Mouse (Mus musculus) heart, embryonic 11.5 days (tissue): ENCODE results near the gene C130050O18Rik. TPM values are rescaled to one million over a fixed set of nuclear protein-coding genes. Genes with fewer than 3 reads are reported as not detected.

ENCODE experiments used
- ATAC-seq: fragments of 200-750 bp; cut with Nextera tagmentation; replicated peaks from 2 replicates; pipeline ENCODE4 v1.8.0; 2017; ENCODE audit warnings: moderate library complexity; ENCODE audit not compliant: insufficient number of reproducible peaks, low FRiP score, low TSS enrichment
- H3K27ac ChIP-seq: fragments of 300-500 bp; sonication (generic); 2 replicates; pipeline ENCODE4 v1.5.1; 2014; ENCODE audit warnings: mild to moderate bottlenecking, low read depth, low read length
- H3K27me3 ChIP-seq: fragments of 300-500 bp; sonication (generic); 2 replicates; pipeline ENCODE4 v1.6.1; 2014; ENCODE audit warnings: mild to moderate bottlenecking, low read length, mixed read lengths; ENCODE audit not compliant: control insufficient read depth, insufficient read depth
- H3K36me3 ChIP-seq: fragments of 300-500 bp; sonication (generic); 2 replicates; pipeline ENCODE4 v1.6.1; 2014; ENCODE audit warnings: mild to moderate bottlenecking, low read length, moderate library complexity, mixed read lengths; ENCODE audit not compliant: control insufficient read depth, insufficient read depth
- H3K4me1 ChIP-seq: fragments of 300-500 bp; sonication (generic); 2 replicates; pipeline ENCODE4 v1.6.1; 2014; ENCODE audit warnings: low read length; ENCODE audit not compliant: control insufficient read depth, insufficient read depth
- H3K4me2 ChIP-seq: fragments of 300-500 bp; sonication (generic); 2 replicates; pipeline ENCODE4 v1.6.1; 2014; ENCODE audit warnings: mild to moderate bottlenecking, moderate library complexity
- H3K4me3 ChIP-seq: fragments of 300-500 bp; sonication (generic); 2 replicates; pipeline ENCODE4 v1.5.1; 2014; ENCODE audit warnings: low read depth, low read length
- H3K9ac ChIP-seq: fragments of 300-500 bp; sonication (generic); 2 replicates; pipeline ENCODE4 v1.6.1; 2014; ENCODE audit warnings: mild to moderate bottlenecking, low read depth, low read length, moderate library complexity
- H3K9me3 ChIP-seq: fragments of 300-500 bp; sonication (generic); replicated peaks from 2 replicates; pipeline ENCODE4 v1.6.1; 2016; ENCODE audit warnings: low read length; ENCODE audit not compliant: control insufficient read depth
- WGBS: fragments of 180-500 bp; shearing (Covaris S2); extraction: QIAGEN DNeasy Blood & Tissue Kit; methylation state at CpG from one replicate; pipeline ENCODE4 v1.1.7; 2014; ENCODE audit not compliant: insufficient replicate concordance; 5-methylcytosine and 5-hydroxymethylcytosine counted together
- polyA plus RNA-seq: library from polyadenylated mRNA; unstranded; fragments of >200 nt; fragmentation: Nextera tagmentation; extraction: Ambion mirVana; gene quantifications from 2 replicates; pipeline ENCODE4 v1.2.1, GENCODE M21; 2014

Gene C130050O18Rik
- polyA plus RNA-seq, 1 experiment from 2014 or later, result 0.17 TPM

- Histone ChIP-seq H3K4me2 (no peak overlapping the region), H3K27me3 (peaks cover 6% of the 10 kb centered on the region; the same call in 1 of the 2 replicates), H3K36me3 (no peaks in the 10 kb centered on the region), H3K4me3 (no peak overlapping the region), H3K9ac (no peak overlapping the region), H3K27ac (no peak overlapping the region), H3K9me3 (no peaks in the 10 kb centered on the region), H3K4me1 (peaks cover 4% of the 10 kb centered on the region; the same call in 1 of the 2 replicates)
- WGBS, result 75% methylated on average over 7 of the region's 7 CpGs
- no peak for ATAC-seq
Measured at GRCm38 (mm10) chr5:139432747-139433508, 27.8 kb downstream of the C130050O18Rik start.

DNA sequence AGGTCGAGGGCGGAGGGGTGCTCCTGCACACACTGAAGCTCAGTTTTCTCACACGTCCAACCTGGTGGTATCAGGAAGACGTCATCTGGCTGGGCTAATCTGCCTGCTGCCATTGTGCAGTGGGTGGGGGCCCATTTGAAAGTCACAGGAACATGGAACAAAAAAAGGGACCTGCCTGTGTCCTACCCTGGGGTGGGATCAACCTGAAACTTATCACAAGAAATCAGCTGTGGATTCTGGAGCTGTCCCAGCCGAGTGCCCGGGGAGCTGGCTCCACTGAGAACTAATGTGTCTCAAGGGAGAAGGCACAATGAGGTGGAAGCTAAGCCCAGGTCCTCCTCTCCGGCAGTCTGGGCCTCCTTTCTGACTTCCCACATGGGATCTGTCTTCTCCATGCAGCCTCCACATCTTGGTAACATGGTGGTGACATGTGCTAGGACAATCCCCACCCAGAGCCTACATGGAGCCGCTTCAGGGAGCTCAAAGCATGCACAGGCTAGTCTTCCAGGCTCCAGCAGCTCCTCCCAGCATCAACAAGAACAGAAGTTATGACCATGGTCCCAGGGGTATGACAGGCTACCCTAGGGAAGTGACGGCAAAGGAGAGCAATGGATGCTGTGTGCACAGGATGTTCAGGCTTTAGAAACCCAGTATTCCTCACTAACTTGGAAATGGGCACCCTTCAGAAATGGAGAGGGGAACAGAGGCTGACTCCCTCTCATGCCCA lies 28.9 kb downstream of the C130050O18Rik start:
- Histone ChIP-seq H3K4me3 (no peak overlapping the region), H3K36me3 (no peaks in the 10 kb centered on the region), H3K9ac (no peak overlapping the region), H3K27ac (no peak overlapping the region), H3K27me3 (peaks cover 6% of the 10 kb centered on the region; the same call in 1 of the 2 replicates), H3K9me3 (no peaks in the 10 kb centered on the region), H3K4me1 (peaks cover 4% of the 10 kb centered on the region; the same call in 1 of the 2 replicates), H3K4me2 (no peak overlapping the region)
- no peak for ATAC-seq
- 73% methylated on average over 9 of the region's 9 CpGs for WGBS

DNA sequence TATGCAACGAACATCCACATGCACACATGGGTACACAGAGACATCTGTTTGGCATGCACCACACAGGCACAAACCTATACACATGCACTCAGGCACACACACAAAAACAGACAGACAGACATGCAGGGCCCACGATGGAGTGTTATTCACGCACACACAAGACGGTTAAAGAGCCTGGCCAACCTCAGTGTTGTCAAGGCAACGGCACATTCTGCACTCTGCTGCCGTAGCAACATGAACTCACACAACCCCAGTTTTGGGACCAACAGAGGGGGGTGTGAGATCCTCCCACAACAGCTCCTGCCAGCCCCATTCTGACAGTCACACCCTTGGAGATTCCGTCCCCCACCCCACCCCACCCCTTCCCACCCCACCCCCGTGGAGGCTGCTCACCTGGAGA lies 29.9 kb downstream of the C130050O18Rik start:
- H3K9ac ChIP-seq, result no peak overlapping the region
- no peaks in the 10 kb centered on the region for H3K9me3 ChIP-seq
- no peak overlapping the region for H3K4me2 ChIP-seq
- no peak overlapping the region for H3K4me3 ChIP-seq
- H3K4me1 ChIP-seq, result no peaks in the 10 kb centered on the region
- WGBS, result 74% methylated on average over 8 of the region's 8 CpGs
- H3K27me3 ChIP-seq, result no peaks in the 10 kb centered on the region
- H3K36me3 ChIP-seq, result no peaks in the 10 kb centered on the region
- ATAC-seq, result no peak
- no peak overlapping the region for H3K27ac ChIP-seq

DNA sequence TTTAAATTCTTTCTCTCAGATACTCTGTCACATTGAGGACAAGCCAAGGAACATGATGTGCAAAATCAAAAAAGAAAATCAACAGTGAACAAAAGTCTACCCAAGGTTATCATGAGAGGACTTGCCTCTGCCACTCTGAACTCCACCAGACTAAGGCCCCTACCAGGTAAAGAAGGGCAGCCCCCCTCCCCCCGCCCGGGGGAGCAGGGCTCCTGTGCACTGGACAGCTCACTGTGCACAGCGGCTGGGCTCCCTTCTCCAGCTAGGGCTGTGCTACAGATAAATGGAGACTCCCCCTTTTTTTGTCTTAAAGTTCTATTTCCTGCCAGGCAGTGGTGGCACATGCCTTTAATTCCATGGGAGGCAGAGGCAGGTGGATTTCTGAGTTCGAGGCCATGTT lies 32.7 kb downstream of the C130050O18Rik start:
- H3K9ac ChIP-seq, result no peak overlapping the region
- no peak overlapping the region for H3K27ac ChIP-seq
- WGBS, result 91% methylated on average over 4 of the region's 4 CpGs
- ATAC-seq, result no peak
- H3K9me3 ChIP-seq, result no peaks in the 10 kb centered on the region
- H3K4me3 ChIP-seq, result no peak overlapping the region
- no peak overlapping the region for H3K4me2 ChIP-seq
- no peaks in the 10 kb centered on the region for H3K27me3 ChIP-seq
- H3K4me1 ChIP-seq, result no peaks in the 10 kb centered on the region
- H3K36me3 ChIP-seq, result no peaks in the 10 kb centered on the region

DNA sequence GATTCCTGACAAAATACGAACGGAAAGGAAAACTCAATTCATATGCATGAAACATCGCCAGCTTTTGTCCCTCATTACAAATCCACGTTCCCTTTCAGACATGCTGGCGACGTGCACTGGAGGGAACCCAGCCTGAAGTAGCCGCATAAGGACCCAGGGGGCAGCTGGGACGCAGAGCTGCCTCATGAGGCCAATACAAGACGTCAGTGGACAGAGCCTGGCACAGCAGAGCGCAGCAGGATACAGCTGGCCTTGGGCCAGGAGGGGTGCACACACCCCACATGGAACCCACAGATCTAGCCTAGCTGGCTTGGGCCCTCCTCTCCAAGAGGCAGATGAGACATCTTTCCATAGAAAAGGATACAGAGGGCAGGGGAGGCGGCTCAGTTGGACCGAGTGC lies 33.4 kb downstream of the C130050O18Rik start:
- H3K9ac ChIP-seq, result no peak overlapping the region
- H3K4me2 ChIP-seq, result no peak overlapping the region
- no peaks in the 10 kb centered on the region for H3K9me3 ChIP-seq
- H3K36me3 ChIP-seq, result no peaks in the 10 kb centered on the region
- no peak overlapping the region for H3K4me3 ChIP-seq
- H3K27ac ChIP-seq, result no peak overlapping the region
- no peaks in the 10 kb centered on the region for H3K27me3 ChIP-seq
- ATAC-seq, result no peak
- H3K4me1 ChIP-seq, result no peaks in the 10 kb centered on the region
- WGBS, result 91% methylated on average over 12 of the region's 12 CpGs

GRCm38 (mm10) chr5:139440451-139440850 lies 35.4 kb downstream of the C130050O18Rik start:
- Histone ChIP-seq H3K4me3 (no peak overlapping the region), H3K27ac (no peak overlapping the region), H3K36me3 (no peaks in the 10 kb centered on the region), H3K9me3 (no peaks in the 10 kb centered on the region), H3K4me2 (no peak overlapping the region), H3K9ac (no peak overlapping the region), H3K4me1 (no peaks in the 10 kb centered on the region), H3K27me3 (no peaks in the 10 kb centered on the region)
- no peak for ATAC-seq
- 78% methylated on average over 5 of the region's 5 CpGs for WGBS

- ATAC-seq, result no peak
- Histone ChIP-seq H3K9ac (no peak overlapping the region), H3K27me3 (no peaks in the 10 kb centered on the region), H3K27ac (no peak overlapping the region), H3K4me1 (no peaks in the 10 kb centered on the region), H3K4me3 (no peak overlapping the region), H3K9me3 (no peaks in the 10 kb centered on the region), H3K4me2 (no peak overlapping the region), H3K36me3 (no peaks in the 10 kb centered on the region)
- WGBS, result 86% methylated on average over 11 of the region's 11 CpGs
Measured at GRCm38 (mm10) chr5:139440926-139441725, 36.0 kb downstream of the C130050O18Rik start.

- Histone ChIP-seq H3K4me1 (no peaks in the 10 kb centered on the region), H3K4me3 (no peak overlapping the region), H3K27ac (no peak overlapping the region), H3K36me3 (no peaks in the 10 kb centered on the region), H3K27me3 (no peaks in the 10 kb centered on the region), H3K4me2 (no peak overlapping the region), H3K9ac (no peak overlapping the region), H3K9me3 (no peaks in the 10 kb centered on the region)
- no peak for ATAC-seq
- WGBS, result 84% methylated on average over 2 of the region's 2 CpGs
Measured at GRCm38 (mm10) chr5:139441726-139442018, 36.6 kb downstream of the C130050O18Rik start.
